Comparison of ENCODE assay signal across 14 mouse cellular contexts in the genomic region with DNA sequence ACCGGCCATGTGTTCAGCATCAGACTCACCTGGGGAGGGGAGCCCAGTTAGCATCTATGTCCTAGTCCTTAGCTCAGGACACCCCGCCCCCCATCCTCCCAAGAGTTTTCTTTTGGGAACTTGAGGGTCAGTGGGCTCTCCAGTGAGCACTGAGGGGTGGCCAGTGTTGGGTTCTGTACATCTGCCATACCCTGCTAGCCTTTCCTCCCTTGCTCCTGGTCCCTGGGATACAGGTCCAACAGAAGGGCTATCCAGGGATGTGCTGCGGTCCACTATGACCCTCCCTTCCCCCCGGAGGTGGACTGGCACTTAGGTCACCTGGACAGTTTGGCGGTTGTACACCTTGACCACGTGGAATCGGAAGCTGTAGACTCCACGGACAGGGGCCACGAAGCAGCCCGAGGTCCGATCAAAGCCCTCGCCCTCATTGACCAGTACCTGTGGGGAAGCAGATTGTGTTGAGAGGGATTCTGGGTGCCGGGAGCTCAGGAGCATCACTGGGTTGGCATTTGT. TPM values are rescaled to one million over a fixed set of nuclear protein-coding genes. Genes with fewer than 3 reads are reported as not detected.
DNase-seq lines count a peak whose midpoint lies in the region; ATAC-seq and TF ChIP-seq lines count a peak whose summit lies in the region.
"Had no signal": no experiment of that assay in that cellular context is flagged by ENCODE, and none has a peak within 500 bp of the region (broad histone marks: within the 10 kb centered on the region; RNA-seq: fewer than 3 reads in every experiment).

No protein-coding gene starts in this region.

- no peak for ATAC-seq in forebrain, embryonic 14.5 days
- no peak for ATAC-seq in liver, embryonic 13.5 days (ENCODE audit: low read depth)
- no peak for ATAC-seq in hindbrain, postnatal 0 days
- no peak for ATAC-seq in monocyte, adult 5-6 weeks (replicated peaks; ENCODE audit: insufficient number of reproducible peaks, low FRiP score, low TSS enrichment, poor library complexity, severe bottlenecking)

- no peaks in the 10 kb centered on the region for H3K9me3 ChIP-seq in forebrain, embryonic 10.5 days
- no peaks in the 10 kb centered on the region for H3K9me3 ChIP-seq in forebrain, embryonic 14.5 days (replicated peaks; ENCODE audit: control insufficient read depth, low read length)
- H3K9me3 ChIP-seq in liver, embryonic 13.5 days (replicated peaks), result no peaks in the 10 kb centered on the region
- no peaks in the 10 kb centered on the region for H3K9me3 ChIP-seq in hindbrain, postnatal 0 days (ENCODE audit: low read length)
- H3K9me3 ChIP-seq: forebrain, embryonic 12.5 days; hindbrain, embryonic 13.5 days had no signal

- no peak for DNase-seq in forebrain, embryonic 10.5 days (ENCODE audit: extremely low spot score, low spot score)
- DNase-seq in forebrain, embryonic 14.5 days (ENCODE audit: low spot score), result no peak
- peak; percentile 66 for DNase-seq in brain, adult 2 months (ENCODE audit: low read depth, low spot score)
- DNase-seq in cerebellum, postnatal 25 days, result peak; percentile 67 to 69
- no peak for DNase-seq in liver, embryonic 13.5 days
- DNase-seq in hindbrain, postnatal 0 days (ENCODE audit: low spot score), result no peak
- DNase-seq in c-Kit-positive CD71-positive TER-119-positive erythroid progenitor cells, embryonic 14.5 days (ENCODE audit: low spot score), result no peak
- DNase-seq: kidney, adult 18-20 months; lung, adult 18-20 months; spleen, adult 18-20 months had no signal

- 0 out of 2 replicates have a peak, but pooled peaks cover 8% of the 10 kb centered on the region for H3K27me3 ChIP-seq in forebrain, embryonic 10.5 days (ENCODE audit: poor library complexity, severe bottlenecking)
- H3K27me3 ChIP-seq in forebrain, embryonic 14.5 days (replicated peaks; ENCODE audit: control insufficient read depth, insufficient read depth, low read length), result no peaks in the 10 kb centered on the region
- 0 out of 2 replicates have a peak, but pooled peaks cover 3% of the 10 kb centered on the region for H3K27me3 ChIP-seq in liver, embryonic 13.5 days
- no peaks in the 10 kb centered on the region for H3K27me3 ChIP-seq in hindbrain, postnatal 0 days (ENCODE audit: insufficient read depth, low read length)
- H3K27me3 ChIP-seq: forebrain, embryonic 12.5 days had no signal

- WGBS in forebrain, embryonic 10.5 days, result 93% methylated on average over 13 of the region's 13 CpGs
- WGBS in forebrain, embryonic 14.5 days, result 95% methylated on average over 13 of the region's 13 CpGs
- WGBS in liver, embryonic 13.5 days (ENCODE audit: insufficient replicate concordance), result 86% methylated on average over 13 of the region's 13 CpGs
- 93% methylated on average over 13 of the region's 13 CpGs for WGBS in hindbrain, postnatal 0 days

- TF ChIP-seq CTCF in hindbrain, postnatal 0 days (IDR thresholded peaks at IDR 0.05; ENCODE audit: low read depth), result no peak

- no peak overlapping the region for H3K4me2 ChIP-seq in forebrain, embryonic 14.5 days (ENCODE audit: low read length)
- no peak overlapping the region for H3K4me2 ChIP-seq in liver, embryonic 13.5 days
- H3K4me2 ChIP-seq in hindbrain, postnatal 0 days (ENCODE audit: low read depth, low read length), result no peak overlapping the region
- H3K4me2 ChIP-seq: forebrain, embryonic 12.5 days had no signal

- H3K4me1 ChIP-seq in forebrain, embryonic 10.5 days, result peaks cover 48% of the 10 kb centered on the region
- peaks cover 15% of the 10 kb centered on the region for H3K4me1 ChIP-seq in forebrain, embryonic 14.5 days (ENCODE audit: control insufficient read depth, insufficient read depth, low read length)
- peaks cover 65% of the 10 kb centered on the region for H3K4me1 ChIP-seq in liver, embryonic 13.5 days (replicated peaks)
- H3K4me1 ChIP-seq in hindbrain, postnatal 0 days (ENCODE audit: insufficient read depth, low read length), result no peaks in the 10 kb centered on the region

- no peak overlapping the region for H3K9ac ChIP-seq in forebrain, embryonic 14.5 days (ENCODE audit: low read length)
- H3K9ac ChIP-seq in liver, embryonic 13.5 days, result no peak overlapping the region
- H3K9ac ChIP-seq in hindbrain, postnatal 0 days (replicated peaks; ENCODE audit: low read length), result no peak overlapping the region
- H3K9ac ChIP-seq: forebrain, embryonic 12.5 days had no signal

- no peak overlapping the region for H3K4me3 ChIP-seq in forebrain, embryonic 10.5 days
- H3K4me3 ChIP-seq in forebrain, embryonic 14.5 days (ENCODE audit: low read depth, low read length), result no peak overlapping the region
- H3K4me3 ChIP-seq in liver, embryonic 13.5 days (replicated peaks), result no peak overlapping the region
- H3K4me3 ChIP-seq in hindbrain, postnatal 0 days (ENCODE audit: low read length), result no peak overlapping the region
- H3K4me3 ChIP-seq: forebrain, embryonic 12.5 days; hindbrain, embryonic 13.5 days had no signal

- peaks cover 23% of the 10 kb centered on the region for H3K36me3 ChIP-seq in forebrain, embryonic 10.5 days (replicated peaks)
- peaks cover 18% of the 10 kb centered on the region for H3K36me3 ChIP-seq in forebrain, embryonic 14.5 days (ENCODE audit: control insufficient read depth, insufficient read depth, low read length)
- peaks cover 19% of the 10 kb centered on the region for H3K36me3 ChIP-seq in liver, embryonic 13.5 days
- peaks cover 13% of the 10 kb centered on the region; the same call in 1 of the 2 replicates for H3K36me3 ChIP-seq in hindbrain, postnatal 0 days (ENCODE audit: insufficient read depth, low read length)

- 0 out of 2 replicates have a peak overlapping the region, but pooled peaks have one; percentile 94 for H3K27ac ChIP-seq in forebrain, embryonic 10.5 days
- H3K27ac ChIP-seq in forebrain, embryonic 14.5 days (ENCODE audit: low read depth, low read length), result no peak overlapping the region
- H3K27ac ChIP-seq in liver, embryonic 13.5 days, result peak overlapping the region; percentile 73; the same call in 1 of the 2 replicates
- H3K27ac ChIP-seq in hindbrain, postnatal 0 days, result no peak overlapping the region
- H3K27ac ChIP-seq: hindbrain, embryonic 13.5 days; macrophage had no signal

RNA-seq across cellular contexts. Expression of gene Cbln3, which starts 1.0 kb away (rescaled TPM):
- polyA plus RNA-seq in forebrain, embryonic 10.5 days (2016; fragmentation: Nextera tagmentation; extraction: Ambion mirVana), result 0.10 and 0.12 TPM in 2 replicates
- polyA plus RNA-seq in forebrain, embryonic 14.5 days (2014; fragmentation: Nextera tagmentation; extraction: Ambion mirVana), result 0.20 and 0.27 TPM in 2 replicates
- 0.10 and 0.13 TPM in 2 replicates for polyA plus RNA-seq in liver, embryonic 13.5 days (2015; fragmentation: Nextera tagmentation; extraction: Ambion mirVana)
- total RNA-seq in hindbrain, postnatal 0 days (2014; rRNA removed), result 2.1 and 5.0 TPM in 2 replicates
- polyA plus RNA-seq in hindbrain, postnatal 0 days (2015; fragmentation: Nextera tagmentation; extraction: Ambion mirVana), result 0.67 and 0.68 TPM in 2 replicates
- 0.38 TPM in 1 of 3 replicates, not detected in the others for total RNA-seq in monocyte, adult 5-6 weeks (2017)
- polyA plus RNA-seq: macrophage had no signal

RNA-seq across cellular contexts. Expression of gene Khnyn, which starts 1.5 kb away (rescaled TPM):
- 22.7 and 25.3 TPM in 2 replicates for polyA plus RNA-seq in forebrain, embryonic 10.5 days (2016; fragmentation: Nextera tagmentation; extraction: Ambion mirVana)
- polyA plus RNA-seq in forebrain, embryonic 14.5 days (2014; fragmentation: Nextera tagmentation; extraction: Ambion mirVana), result 4.6 and 5.4 TPM in 2 replicates
- 6.8 and 7.6 TPM in 2 replicates for polyA plus RNA-seq in liver, embryonic 13.5 days (2015; fragmentation: Nextera tagmentation; extraction: Ambion mirVana)
- total RNA-seq in hindbrain, postnatal 0 days (2014; rRNA removed), result 15.1 and 17.9 TPM in 2 replicates
- polyA plus RNA-seq in hindbrain, postnatal 0 days (2015; fragmentation: Nextera tagmentation; extraction: Ambion mirVana), result 7.0 and 7.1 TPM in 2 replicates
- 72.1 to 108 TPM (median 80.9 TPM) in 3 replicates for total RNA-seq in monocyte, adult 5-6 weeks (2017)

RNA-seq across cellular contexts. Expression of gene Sdr39u1, which starts 16.9 kb away (rescaled TPM):
- polyA plus RNA-seq in forebrain, embryonic 10.5 days (2016; fragmentation: Nextera tagmentation; extraction: Ambion mirVana), result 41.9 and 48.9 TPM in 2 replicates
- 99.0 and 110 TPM in 2 replicates for polyA plus RNA-seq in forebrain, embryonic 14.5 days (2014; fragmentation: Nextera tagmentation; extraction: Ambion mirVana)
- 13.3 and 14.1 TPM in 2 replicates for polyA plus RNA-seq in liver, embryonic 13.5 days (2015; fragmentation: Nextera tagmentation; extraction: Ambion mirVana)
- 120 and 138 TPM in 2 replicates for total RNA-seq in hindbrain, postnatal 0 days (2014; rRNA removed)
- 134 and 136 TPM in 2 replicates for polyA plus RNA-seq in hindbrain, postnatal 0 days (2015; fragmentation: Nextera tagmentation; extraction: Ambion mirVana)
- 3.1 to 12.3 TPM (median 6.2 TPM) in 3 replicates for total RNA-seq in monocyte, adult 5-6 weeks (2017)

RNA-seq across cellular contexts. Expression of gene Nynrin, which starts 29.4 kb away (rescaled TPM):
- 24.5 and 25.8 TPM in 2 replicates for polyA plus RNA-seq in forebrain, embryonic 10.5 days (2016; fragmentation: Nextera tagmentation; extraction: Ambion mirVana)
- polyA plus RNA-seq in forebrain, embryonic 14.5 days (2014; fragmentation: Nextera tagmentation; extraction: Ambion mirVana), result 6.2 and 7.4 TPM in 2 replicates
- 2.2 and 3.1 TPM in 2 replicates for polyA plus RNA-seq in liver, embryonic 13.5 days (2015; fragmentation: Nextera tagmentation; extraction: Ambion mirVana)
- 33.6 and 39.3 TPM in 2 replicates for total RNA-seq in hindbrain, postnatal 0 days (2014; rRNA removed)
- polyA plus RNA-seq in hindbrain, postnatal 0 days (2015; fragmentation: Nextera tagmentation; extraction: Ambion mirVana), result 5.1 and 6.4 TPM in 2 replicates
- 0.10 to 0.75 TPM (median 0.49 TPM) in 3 replicates for total RNA-seq in monocyte, adult 5-6 weeks (2017)

Comparison
In these comparisons a context has a peak if more than half of its experiments do, and no peak if none do; other contexts are left out.
1. H3K27ac ChIP-seq: peak in forebrain, embryonic 10.5 days (single experiment) and liver, embryonic 13.5 days (single experiment); none in forebrain, embryonic 14.5 days (single experiment) and hindbrain, postnatal 0 days (single experiment).
2. DNase-seq: peak in brain, adult 2 months (single experiment) and cerebellum, postnatal 25 days (2 of 2); none in forebrain, embryonic 10.5 days (single experiment), forebrain, embryonic 14.5 days (single experiment), liver, embryonic 13.5 days (single experiment), hindbrain, postnatal 0 days (single experiment) and c-Kit-positive CD71-positive TER-119-positive erythroid progenitor cells, embryonic 14.5 days (single experiment).